Mouse (Mus musculus) testis, postnatal 14 days (tissue): ENCODE data around the gene Tmem273.
A peak's percentile ranks its signal among the peaks of the same experiment; 100 is the strongest.

Experiments used
- DNase-seq: peaks from one replicate; pipeline ENCODE4 v3.0.0; 2021; ENCODE audit warnings: low spot score

Gene Tmem273

DNA sequence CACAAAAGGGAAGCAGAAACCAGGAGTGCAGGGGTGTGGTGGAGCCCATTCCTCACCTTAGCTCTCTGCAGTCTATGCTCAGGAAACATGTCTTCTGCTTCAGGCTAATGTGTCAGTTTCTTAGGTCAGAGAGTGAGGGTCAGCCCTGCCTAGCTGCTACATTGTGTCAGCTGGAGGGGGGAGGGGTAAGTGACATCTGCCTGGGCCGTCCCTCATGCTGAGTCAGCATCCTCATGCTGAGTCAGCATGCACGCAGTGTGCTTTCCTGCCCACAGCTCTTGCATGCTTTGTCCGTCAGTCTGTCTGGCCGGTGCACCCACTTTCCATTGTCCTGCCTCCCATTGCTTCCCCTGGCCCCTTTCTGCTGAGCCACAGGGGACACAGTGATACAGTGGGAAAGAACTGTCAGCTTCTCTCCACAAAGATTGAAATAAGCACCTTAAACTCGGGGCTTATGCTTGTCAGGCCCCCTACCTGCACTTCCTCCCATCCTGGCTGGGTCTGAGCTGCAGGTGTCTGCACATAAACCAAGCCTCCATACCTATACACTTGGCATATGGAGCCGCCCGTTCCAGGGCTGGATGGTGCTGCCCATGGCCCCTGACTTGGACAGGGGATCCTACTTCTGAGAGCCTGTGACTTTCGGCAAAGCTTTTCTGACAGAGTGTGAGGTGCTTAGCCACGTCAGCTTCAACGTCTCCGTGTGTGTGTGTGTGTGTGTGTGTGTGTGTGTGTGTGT is 74.2 kb downstream of the Tmem273 start:
- peak; percentile 79 for DNase-seq

GRCm38 (mm10) chr14:32861149-32861581 is 75.4 kb downstream of the Tmem273 start:
- DNase-seq: no peak

- DNase-seq: no peak
Measured at GRCm38 (mm10) chr14:32861656-32862055, 75.9 kb downstream of the Tmem273 start.

DNA sequence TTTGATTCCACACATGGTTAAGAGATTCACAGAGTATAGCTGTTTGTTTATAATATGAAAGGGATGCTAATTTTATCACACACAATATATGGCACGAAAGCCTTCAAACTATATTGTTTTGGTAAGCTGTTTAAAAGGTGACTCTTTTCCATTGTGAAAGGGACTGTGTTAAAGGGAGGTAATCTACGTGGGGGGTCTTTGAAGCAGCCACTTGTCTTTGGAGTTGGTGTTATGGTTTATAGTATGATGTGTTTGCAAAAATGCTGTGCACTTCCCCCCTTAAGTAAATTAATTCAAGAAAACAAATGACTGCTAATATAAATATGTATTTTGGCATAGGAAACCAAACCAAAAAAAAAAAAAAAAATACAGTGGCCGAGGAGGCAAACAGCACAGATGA is 79.6 kb downstream of the Tmem273 start:
- DNase-seq: no peak
